Mouse (Mus musculus): Measurements from ENCODE around the gene Gm21149.
"Not testable (repeated sequence)": the region's sequence is repeated elsewhere in the genome, so short reads cannot be mapped to it uniquely, and the experiment has no call there.

- TF ChIP-seq POLR2A (IDR thresholded peaks at IDR 0.05; ENCODE audit: control insufficient read depth, low read depth, low read length); CTCF (IDR thresholded peaks at IDR 0.05; ENCODE audit: control insufficient read depth, insufficient read depth, insufficient replicate concordance, low read depth, low read length): not testable (repeated sequence)
Observed at GRCm38 (mm10) chr5:15490934-15491333, 14.6 kb upstream of the Gm21149 start.

Data from testis, adult 2 months (tissue).